Mouse (Mus musculus) c-Kit-positive CD71-positive TER-119-negative erythroid progenitor cells, embryonic 14.5 days (primary cell): ENCODE results near the gene Gm28038.

ENCODE experiments used
- DNase-seq: peaks from one replicate; pipeline ENCODE4 v3.0.0-alpha.2; 2013; ENCODE audit warnings: low read depth

The Gm28038 gene

GRCm38 (mm10) chr2:30280743-30281142, at the start of gene Gm28038:
Gene Gm28038, plus strand, starts transcription at chr2:30281043.
- DNase-seq = no peak

GRCm38 (mm10) chr2:30235593-30235992, 45.2 kb upstream of the Gm28038 start:
- no peak for DNase-seq

- peak; percentile 10 for DNase-seq
Measured at GRCm38 (mm10) chr2:30236426-30237198, 44.2 kb upstream of the Gm28038 start.

GRCm38 (mm10) chr2:30237199-30237880, 43.5 kb upstream of the Gm28038 start, which contains the start of gene Lrrc8a:
Gene Lrrc8a, plus strand, starts transcription at chr2:30237715.
- DNase-seq = peak; percentile 98

GRCm38 (mm10) chr2:30237881-30238280, 43.0 kb upstream of the Gm28038 start:
- DNase-seq = peak; percentile 11

- no peak for DNase-seq
Measured at GRCm38 (mm10) chr2:30238906-30239465, 41.9 kb upstream of the Gm28038 start.

- DNase-seq = peak; percentile 59
Measured at GRCm38 (mm10) chr2:30239777-30240176, 41.1 kb upstream of the Gm28038 start.

GRCm38 (mm10) chr2:30240267-30240666, 40.6 kb upstream of the Gm28038 start, which contains the start of gene Gm28035:
Gene Gm28035, plus strand, starts transcription at chr2:30240567.
- no peak for DNase-seq

GRCm38 (mm10) chr2:30242509-30242908, 38.3 kb upstream of the Gm28038 start:
- DNase-seq = no peak

- DNase-seq = no peak
Measured at GRCm38 (mm10) chr2:30243391-30243790, 37.5 kb upstream of the Gm28038 start.

GRCm38 (mm10) chr2:30244595-30245178, 36.2 kb upstream of the Gm28038 start:
- no peak for DNase-seq

GRCm38 (mm10) chr2:30247036-30247435, 33.8 kb upstream of the Gm28038 start:
- no peak for DNase-seq

GRCm38 (mm10) chr2:30247681-30248080, 33.2 kb upstream of the Gm28038 start:
- no peak for DNase-seq

GRCm38 (mm10) chr2:30249182-30249581, 31.7 kb upstream of the Gm28038 start:
- no peak for DNase-seq

- DNase-seq = no peak
Measured at GRCm38 (mm10) chr2:30250166-30251128, 30.4 kb upstream of the Gm28038 start.

GRCm38 (mm10) chr2:30251417-30252104, 29.3 kb upstream of the Gm28038 start:
- peak; percentile 39 for DNase-seq

GRCm38 (mm10) chr2:30252521-30252920, 28.3 kb upstream of the Gm28038 start:
- DNase-seq = no peak

GRCm38 (mm10) chr2:30253809-30254208, 27.0 kb upstream of the Gm28038 start:
- DNase-seq = no peak

- no peak for DNase-seq
Measured at GRCm38 (mm10) chr2:30255631-30256395, 25.0 kb upstream of the Gm28038 start.
